Mouse (Mus musculus) bone marrow macrophage, adult 2 months (primary cell): ENCODE measurements around the gene Klf8.

Source experiments
- CTCF ChIP-seq: IDR thresholded peaks from 2 replicates; pipeline ENCODE4 v1.5.1; 2012; ENCODE audit warnings: low read depth, mild to moderate bottlenecking, low read length, moderate library complexity
- POLR2A ChIP-seq: IDR thresholded peaks from 2 replicates; pipeline ENCODE4 v1.6.1; 2012; ENCODE audit warnings: mild to moderate bottlenecking, low read depth, low read length, borderline replicate concordance

DNA sequence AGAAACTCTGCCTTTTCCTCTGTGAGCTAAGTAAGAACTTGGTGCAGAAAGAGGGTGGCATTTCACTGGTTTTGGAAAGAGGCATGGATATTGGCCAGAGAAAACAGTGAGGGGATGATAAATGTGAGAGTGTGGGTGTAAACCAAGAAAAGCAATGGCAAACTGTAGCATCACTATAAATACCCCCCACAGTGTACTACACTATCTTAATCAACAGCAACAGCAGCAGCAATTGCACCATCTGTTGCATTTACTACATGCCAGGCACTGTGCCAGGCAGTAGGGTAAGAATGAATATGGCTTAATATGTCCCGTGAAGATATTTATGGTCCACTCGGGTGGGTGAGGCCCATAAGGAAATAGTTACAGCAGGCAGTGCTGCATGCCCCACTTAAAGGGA is 18.2 kb downstream of the Klf8 start:
- no peak for TF ChIP-seq POLR2A
- TF ChIP-seq CTCF: no peak
